Mouse (Mus musculus) testis, postnatal 14 days (tissue): Measurements from ENCODE around the gene Prkaca.

Experiments used
- DNase-seq: peaks from one replicate; pipeline ENCODE4 v3.0.0; 2021; ENCODE audit warnings: low spot score

Gene Prkaca

GRCm38 (mm10) chr8:83972150-83973120 lies at the start of gene Prkaca:
Gene Prkaca, plus strand, starts transcription at chr8:83972993.
- DNase-seq = peak; percentile 100

GRCm38 (mm10) chr8:83924585-83924984 lies 48.2 kb upstream of the Prkaca start:
- no peak for DNase-seq

- peak; percentile 76 for DNase-seq
Observed at GRCm38 (mm10) chr8:83926266-83926665, 46.5 kb upstream of the Prkaca start.

- DNase-seq = no peak
Observed at GRCm38 (mm10) chr8:83934222-83934621, 38.6 kb upstream of the Prkaca start.

- no peak for DNase-seq
Observed at GRCm38 (mm10) chr8:83934994-83935393, 37.8 kb upstream of the Prkaca start.

- no peak for DNase-seq
Observed at GRCm38 (mm10) chr8:83935435-83935834, 37.4 kb upstream of the Prkaca start.

- no peak for DNase-seq
Observed at GRCm38 (mm10) chr8:83937645-83938044, 35.1 kb upstream of the Prkaca start.

GRCm38 (mm10) chr8:83938330-83938729 lies 34.5 kb upstream of the Prkaca start:
- DNase-seq = no peak

GRCm38 (mm10) chr8:83941066-83941677 lies 31.6 kb upstream of the Prkaca start:
- no peak for DNase-seq

GRCm38 (mm10) chr8:83942446-83942845 lies 30.3 kb upstream of the Prkaca start:
- DNase-seq = no peak

- no peak for DNase-seq
Observed at GRCm38 (mm10) chr8:83945540-83945939, 27.3 kb upstream of the Prkaca start.

- no peak for DNase-seq
Observed at GRCm38 (mm10) chr8:83954749-83955105, 18.1 kb upstream of the Prkaca start.

- DNase-seq = peak; percentile 100
Observed at GRCm38 (mm10) chr8:83955106-83955957, 17.5 kb upstream of the Prkaca start, which contains the start of the genes Gm10644 and Asf1b. Gene Gm10644, minus strand, starts transcription at chr8:83955205. Gene Asf1b, plus strand, starts transcription at chr8:83955507.

- no peak for DNase-seq
Observed at GRCm38 (mm10) chr8:83955958-83956218, 16.9 kb upstream of the Prkaca start.

- DNase-seq = no peak
Observed at GRCm38 (mm10) chr8:83956789-83957188, 16.0 kb upstream of the Prkaca start.

GRCm38 (mm10) chr8:83964015-83964765 lies 8.6 kb upstream of the Prkaca start:
- DNase-seq = no peak

- no peak for DNase-seq
Observed at GRCm38 (mm10) chr8:83967701-83968100, 5.1 kb upstream of the Prkaca start.

- peak; percentile 44 for DNase-seq
Observed at GRCm38 (mm10) chr8:83971121-83971520, 1.7 kb upstream of the Prkaca start.

GRCm38 (mm10) chr8:83971661-83972060 lies 1.1 kb upstream of the Prkaca start:
- DNase-seq = no peak

- DNase-seq = peak; percentile 43
Observed at GRCm38 (mm10) chr8:83973161-83974031, 603 bp downstream of the Prkaca start.

GRCm38 (mm10) chr8:83974521-83974920 lies 1.7 kb downstream of the Prkaca start:
- no peak for DNase-seq
